Mouse (Mus musculus) v-Abl transformed pro-B cells (cell line): ENCODE results near the gene Pdk2.

Experiments
- in situ Hi-C, 2 experiments: fragments of 400-800 bp; cut with MboI; formaldehyde crosslinking; loops; one replicate each; pipeline ENCODE4 v1.15.1; 2025; ENCODE audit not compliant: unreplicated experiment in 2 of 2

The Pdk2 gene

DNA sequence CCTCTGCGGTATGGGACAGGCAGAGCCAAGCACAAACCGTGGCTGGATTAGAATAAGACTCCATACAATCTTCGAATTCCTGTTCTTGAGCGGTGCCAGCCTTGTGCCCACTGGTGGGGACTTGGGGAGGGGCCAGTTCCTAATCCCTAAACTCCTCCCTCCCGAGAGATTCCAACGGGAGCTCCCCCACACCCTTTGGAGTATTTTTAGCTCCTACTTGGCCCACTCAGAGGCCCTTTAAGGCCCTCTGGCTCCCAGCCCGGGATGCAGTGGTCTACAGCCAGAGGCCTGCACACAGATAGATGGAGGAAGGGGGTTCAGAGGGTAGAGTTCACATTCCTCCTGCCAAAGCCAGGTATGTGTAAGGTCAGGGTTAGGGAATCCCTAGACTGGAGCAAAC is 30.1 kb upstream of the Pdk2 start:
- in situ Hi-C loops, result no loop called here

DNA sequence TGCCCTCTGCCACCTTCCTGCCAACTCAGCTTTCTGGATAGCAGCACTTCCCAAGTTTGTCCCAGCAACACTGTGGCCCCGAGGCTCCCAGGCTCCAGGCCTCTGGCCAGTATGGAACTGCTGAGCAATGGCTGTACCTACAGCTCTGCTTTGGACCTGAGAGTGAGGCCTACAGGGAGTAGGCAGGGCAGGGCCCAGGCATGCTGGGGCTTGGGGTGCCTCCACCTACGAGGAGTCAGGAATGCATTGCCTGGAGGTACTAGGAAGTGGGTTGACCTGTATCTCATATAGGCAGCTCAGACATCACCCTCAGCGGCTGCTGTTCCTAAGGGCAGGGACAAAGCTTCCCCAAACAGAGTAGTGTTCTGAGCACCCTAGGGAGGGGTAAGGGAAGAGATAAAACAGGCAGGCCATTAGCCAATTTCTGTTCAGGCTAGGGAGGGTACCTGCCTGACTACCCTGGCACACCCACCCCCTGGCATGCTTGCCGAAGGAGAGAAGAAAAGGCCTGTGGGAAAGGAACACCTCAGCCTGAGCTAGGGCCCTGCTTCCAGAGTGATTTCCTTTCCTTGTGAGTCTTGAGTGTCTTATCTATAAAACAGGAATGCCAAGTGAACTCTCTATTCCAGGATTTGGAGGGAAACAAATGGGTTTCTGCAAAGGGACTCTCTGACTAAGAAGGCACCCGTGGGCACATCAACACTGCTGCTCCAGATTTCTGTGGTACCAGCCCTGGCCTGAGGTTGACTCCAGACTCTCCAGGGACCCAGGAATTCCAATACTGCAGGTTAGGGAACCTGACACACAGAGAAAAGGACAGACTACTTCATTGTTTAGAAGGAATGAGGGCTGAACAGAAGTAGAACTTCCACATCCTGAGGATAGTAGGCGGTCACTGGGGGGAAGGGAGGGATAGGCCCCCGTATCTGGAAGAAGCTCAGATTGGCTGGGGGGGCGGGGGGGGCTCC is 29.3 kb upstream of the Pdk2 start:
- in situ Hi-C loops, result no loop called here

DNA sequence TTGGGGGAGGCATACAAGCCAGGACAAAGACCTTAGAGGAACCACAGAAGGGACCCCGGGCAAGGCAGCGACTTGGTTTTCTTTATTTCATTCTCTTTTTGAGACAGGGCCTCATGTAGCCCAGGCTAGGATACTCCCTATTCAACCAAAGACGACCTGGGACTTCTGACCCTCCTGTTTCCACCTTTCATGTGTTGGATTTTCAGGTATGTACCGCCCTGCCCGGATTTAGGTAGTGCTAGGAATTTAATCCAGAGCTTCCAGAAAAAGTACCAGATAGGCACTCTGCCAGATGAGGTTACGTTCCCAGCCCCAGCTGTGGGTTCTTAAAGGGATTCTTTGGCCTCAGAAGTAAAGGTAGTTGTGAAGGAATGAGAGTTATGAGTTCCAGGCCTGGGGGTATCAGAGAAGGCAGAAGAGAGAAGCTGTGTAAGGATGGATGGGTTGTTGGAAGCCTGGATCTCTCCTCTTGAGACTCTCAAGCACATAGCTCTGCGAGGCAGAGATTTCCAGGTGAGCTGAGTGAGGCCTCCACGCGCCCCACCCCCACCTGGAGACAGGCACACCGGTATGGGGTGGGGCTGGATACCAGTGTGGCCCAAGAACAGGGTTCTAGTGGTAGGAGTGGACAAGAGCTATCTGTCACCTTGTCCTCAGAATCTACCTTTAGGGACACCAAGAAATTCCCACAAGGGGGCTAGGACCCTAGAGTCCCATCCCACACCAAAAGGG is 28.2 kb upstream of the Pdk2 start:
- in situ Hi-C loops, result no loop called here

DNA sequence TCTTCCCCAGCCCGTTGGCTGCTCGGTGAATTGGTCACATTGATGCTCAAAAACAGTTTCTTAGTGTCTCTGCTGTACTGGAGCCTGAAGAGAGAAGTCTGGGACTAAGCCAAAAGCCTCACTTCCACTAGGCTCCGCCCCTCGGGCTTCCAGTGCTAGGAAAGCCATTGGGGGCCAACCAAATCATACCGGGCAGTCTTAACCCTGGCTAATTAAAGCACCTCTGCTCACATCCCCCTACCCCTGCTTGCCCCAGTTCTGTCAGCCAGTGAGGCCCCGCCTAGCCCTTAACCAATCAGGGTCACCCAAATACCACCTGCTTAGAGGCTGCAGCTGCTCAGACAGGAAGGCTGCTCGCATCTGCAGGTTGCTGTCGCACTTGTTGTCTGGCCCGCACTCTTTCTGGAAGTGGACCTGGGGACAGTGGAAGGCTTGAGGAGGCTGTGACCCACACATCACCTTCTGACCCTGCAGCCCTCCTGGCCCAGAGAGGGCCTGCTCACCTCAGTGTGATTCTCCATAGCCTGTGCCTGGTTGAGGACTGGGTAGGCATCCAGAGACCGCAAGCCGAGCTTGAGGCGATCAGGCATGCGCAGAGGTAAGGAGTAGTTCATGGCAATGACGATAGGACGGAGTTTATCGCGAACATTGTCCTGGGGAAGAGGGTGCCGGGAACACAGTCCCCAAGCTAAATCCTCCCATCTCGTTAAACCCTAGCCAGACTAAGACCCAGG is 15.8 kb upstream of the Pdk2 start:
- in situ Hi-C loops, result no loop called here

DNA sequence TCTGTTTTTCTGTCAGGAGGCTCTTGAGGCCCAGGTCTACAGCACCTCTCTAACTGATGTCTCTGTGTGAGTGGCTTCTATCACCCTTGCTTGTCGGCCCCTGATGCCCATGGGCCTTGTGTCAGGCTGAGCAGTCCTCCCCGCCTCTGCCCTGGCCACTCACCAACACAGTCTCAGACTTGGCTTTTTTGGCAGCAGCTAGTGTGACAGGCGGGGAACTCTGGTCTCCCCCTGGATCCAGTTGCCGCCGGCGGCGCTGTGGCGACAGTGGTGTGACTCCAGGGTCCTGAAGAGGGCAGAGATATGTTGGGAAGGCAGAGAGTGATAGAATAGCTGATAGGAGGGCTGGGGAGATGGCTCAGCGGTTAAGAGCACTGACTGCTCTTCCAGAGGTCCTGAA is 11.9 kb upstream of the Pdk2 start:
- in situ Hi-C loops, result no loop called here

DNA sequence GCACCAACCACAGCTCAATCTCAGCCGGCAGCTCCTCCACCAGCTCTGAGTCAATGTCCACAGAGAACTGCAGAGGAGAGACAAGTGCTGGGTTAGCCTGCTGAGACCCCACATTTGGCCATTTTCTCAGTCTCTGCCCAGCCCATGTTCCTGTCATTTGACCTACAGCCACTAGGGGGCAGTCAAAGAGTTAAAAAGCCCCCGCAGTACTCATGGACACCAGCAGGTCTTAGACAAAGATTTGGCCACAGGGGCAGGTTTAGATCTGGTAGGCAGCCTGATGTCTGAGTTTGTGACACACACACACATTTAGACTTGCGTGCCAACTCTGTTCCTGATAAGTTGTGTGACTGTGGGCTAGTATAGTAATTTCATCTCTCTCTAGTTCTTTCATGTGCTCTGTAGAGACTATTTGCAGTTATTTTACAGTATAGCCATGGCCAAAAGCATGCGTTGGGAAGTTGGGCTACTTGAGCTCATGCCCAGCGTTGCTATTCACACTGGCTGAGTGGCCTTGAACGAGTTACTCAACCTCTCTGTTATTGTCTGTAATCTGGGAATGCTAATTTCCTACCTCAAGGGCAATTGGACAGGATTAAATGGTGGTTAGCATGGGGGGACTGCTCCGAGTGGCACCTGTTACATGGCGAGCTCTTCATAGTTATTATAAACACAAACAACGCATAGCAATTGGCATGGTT is 6.0 kb upstream of the Pdk2 start:
- in situ Hi-C loops, result loop anchor here (5.0 to 10.0 kb wide), 4 partner anchors 60 to 478 kb away; partner anchors contain the start of gene Sgca (in 1 of the 2)

DNA sequence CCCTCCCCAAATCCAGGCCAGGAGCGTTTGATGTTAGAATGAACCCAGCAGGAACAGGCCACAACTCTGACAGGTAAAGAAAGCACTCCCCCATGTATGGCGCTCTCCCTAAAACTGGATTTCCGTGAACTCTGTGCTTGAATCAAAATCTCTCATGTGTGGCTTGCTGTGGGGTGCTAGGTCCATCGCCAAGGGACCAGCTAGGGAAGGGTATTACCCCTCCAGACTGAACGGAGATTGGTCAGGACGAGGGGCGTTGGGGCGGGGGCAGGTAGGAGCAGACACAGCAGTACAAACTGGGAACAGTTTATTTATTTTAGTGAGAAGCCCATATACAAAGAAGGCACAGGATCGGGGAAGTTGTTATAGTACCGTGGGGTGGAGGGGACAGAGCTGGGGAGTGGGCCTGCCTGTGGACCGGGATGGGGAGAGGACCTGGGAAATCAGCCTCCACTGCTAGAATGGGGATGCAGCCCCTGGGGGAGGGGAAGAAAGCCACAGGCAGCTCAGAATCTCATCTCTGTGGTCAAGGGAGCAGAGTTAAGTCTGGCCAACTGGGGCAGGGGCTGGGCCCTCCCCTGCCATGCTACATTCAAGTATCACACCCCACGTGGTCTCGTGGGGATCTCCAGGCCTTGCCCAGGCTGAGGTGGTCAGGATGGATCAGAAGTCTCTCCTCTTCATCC is 3.2 kb upstream of the Pdk2 start:
- in situ Hi-C loops, result loop anchor here (5.0 to 10.0 kb wide), 5 partner anchors 70 to 480 kb away; partner anchors contain the start of genes Col1a1 (in 2 of the 2) and Sgca (in 1 of the 2)

DNA sequence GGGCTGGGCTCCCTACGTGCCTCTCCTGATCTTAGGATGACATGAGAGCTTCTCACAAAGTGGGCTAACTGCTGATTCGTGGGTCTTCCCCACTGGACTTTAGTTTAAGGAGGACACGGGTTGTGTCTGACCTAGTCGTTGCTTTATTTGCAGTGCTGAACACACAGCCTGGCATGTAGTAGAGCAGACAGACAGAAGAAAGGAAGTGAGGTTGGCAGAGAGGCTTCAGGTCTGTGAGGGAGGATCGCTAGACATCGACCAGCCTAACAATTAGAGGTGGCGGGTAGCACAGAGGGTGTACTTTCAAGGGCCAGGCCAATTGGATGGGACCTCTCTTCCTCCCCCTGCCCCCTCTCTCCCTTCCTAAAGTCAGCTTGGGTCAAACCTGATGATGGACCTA is 2.5 kb upstream of the Pdk2 start:
- in situ Hi-C loops, result loop anchor here (5.0 to 10.0 kb wide), 5 partner anchors 69 to 481 kb away; partner anchors contain the start of genes Col1a1 (in 2 of the 2) and Sgca (in 1 of the 2)

DNA sequence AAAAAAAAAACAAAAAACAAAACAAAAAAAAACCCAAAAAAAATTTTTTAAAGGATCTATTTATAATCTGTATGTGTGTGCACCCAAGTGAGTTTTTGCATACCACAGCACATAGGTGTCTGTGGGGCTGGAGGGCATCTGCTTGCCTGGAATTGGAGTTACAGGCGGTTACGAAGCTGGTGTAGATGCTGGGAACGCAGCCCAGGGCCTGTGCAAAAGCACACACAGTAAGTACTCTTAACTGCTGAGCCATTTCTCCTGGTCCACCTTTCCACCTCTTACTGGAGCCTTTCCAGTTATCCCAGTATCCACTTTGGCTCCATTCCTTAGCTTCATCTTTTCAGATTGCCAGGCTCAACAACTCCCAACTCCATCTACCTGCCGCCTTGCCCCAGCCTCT is 1.9 kb upstream of the Pdk2 start:
- in situ Hi-C loops, result loop anchor here (5.0 to 10.0 kb wide), 5 partner anchors 68 to 482 kb away; partner anchors contain the start of genes Col1a1 (in 2 of the 2) and Sgca (in 1 of the 2)

DNA sequence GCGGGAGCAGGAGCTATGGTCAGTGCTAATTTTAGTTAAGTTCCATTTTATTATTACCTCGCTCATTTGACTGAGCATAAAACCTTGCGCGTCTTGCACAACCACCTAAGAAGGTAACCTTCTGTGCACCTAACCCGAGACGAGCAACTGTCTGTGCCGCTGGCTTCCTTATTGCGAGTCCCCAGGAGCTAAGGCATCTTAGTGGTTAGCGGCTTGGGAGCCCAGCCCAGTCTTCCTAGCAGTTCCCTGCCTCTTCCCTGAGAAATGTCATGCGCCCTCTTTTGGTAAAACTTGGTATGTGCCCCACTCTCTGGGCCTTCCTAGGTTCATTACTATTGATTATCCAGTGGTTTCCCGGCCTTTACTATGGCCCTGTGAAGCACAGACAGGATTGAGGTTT is 942 bp upstream of the Pdk2 start:
- in situ Hi-C loops, result loop anchor here (5.0 to 10.0 kb wide), 5 partner anchors 67 to 483 kb away; partner anchors contain the start of genes Col1a1 (in 2 of the 2) and Sgca (in 1 of the 2)

DNA sequence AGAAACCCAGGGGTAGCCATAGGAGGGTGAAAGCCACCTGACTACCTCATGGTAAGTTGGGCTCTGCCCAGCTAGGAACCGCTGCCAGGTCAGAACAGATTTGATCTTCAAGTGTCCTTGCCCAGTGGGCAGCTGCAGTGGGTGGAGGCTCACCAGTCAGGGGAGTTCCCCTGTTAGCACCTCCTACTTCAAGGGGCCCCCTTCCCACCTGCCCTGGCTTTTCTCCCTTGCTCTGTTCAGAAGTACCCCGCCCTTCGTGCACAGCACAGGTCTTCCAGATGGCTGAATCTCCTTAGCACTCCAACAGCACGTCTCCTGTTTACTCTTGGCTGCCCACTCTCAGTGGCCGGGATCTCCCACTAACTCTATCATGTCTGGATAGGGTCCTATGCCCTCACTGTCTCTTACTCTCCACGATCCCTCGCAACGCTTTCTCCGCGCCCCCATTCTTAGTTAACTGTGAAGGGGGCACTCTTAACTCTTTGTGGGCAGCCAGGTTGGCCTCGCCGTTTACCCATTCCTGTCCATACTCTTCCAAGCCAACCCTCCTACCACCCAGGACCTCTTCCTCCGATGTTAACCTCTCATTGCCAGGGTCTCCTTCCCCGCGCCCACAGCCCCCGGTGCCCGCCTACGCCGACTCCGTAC is 539 bp downstream of the Pdk2 start:
- in situ Hi-C loops, result loop anchor here (5.0 to 10.0 kb wide), 5 partner anchors 66 to 484 kb away; partner anchors contain the start of genes Col1a1 (in 2 of the 2) and Sgca (in 1 of the 2)

DNA sequence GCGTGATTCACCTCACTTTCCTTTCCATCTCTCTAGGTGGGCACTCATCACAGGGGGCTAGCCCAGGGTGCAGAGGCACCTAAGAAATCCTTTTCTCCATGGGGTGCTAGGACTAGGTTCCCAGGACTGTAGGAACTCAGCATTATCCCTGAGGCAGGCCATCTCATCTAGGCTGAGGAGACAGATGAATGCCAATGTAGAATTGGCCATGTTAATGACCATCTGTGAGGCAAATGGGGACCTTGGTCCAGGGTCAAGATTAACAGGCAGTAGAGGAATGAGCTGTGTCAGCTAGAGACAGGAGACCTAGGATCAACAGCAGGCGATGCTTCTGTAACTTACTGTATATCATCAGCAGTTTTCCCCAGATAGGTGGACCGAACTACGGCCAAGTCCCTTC is 1.4 kb downstream of the Pdk2 start:
- in situ Hi-C loops, result loop anchor here (5.0 to 10.0 kb wide), 5 partner anchors 65 to 485 kb away; partner anchors contain the start of genes Col1a1 (in 2 of the 2) and Sgca (in 1 of the 2)

DNA sequence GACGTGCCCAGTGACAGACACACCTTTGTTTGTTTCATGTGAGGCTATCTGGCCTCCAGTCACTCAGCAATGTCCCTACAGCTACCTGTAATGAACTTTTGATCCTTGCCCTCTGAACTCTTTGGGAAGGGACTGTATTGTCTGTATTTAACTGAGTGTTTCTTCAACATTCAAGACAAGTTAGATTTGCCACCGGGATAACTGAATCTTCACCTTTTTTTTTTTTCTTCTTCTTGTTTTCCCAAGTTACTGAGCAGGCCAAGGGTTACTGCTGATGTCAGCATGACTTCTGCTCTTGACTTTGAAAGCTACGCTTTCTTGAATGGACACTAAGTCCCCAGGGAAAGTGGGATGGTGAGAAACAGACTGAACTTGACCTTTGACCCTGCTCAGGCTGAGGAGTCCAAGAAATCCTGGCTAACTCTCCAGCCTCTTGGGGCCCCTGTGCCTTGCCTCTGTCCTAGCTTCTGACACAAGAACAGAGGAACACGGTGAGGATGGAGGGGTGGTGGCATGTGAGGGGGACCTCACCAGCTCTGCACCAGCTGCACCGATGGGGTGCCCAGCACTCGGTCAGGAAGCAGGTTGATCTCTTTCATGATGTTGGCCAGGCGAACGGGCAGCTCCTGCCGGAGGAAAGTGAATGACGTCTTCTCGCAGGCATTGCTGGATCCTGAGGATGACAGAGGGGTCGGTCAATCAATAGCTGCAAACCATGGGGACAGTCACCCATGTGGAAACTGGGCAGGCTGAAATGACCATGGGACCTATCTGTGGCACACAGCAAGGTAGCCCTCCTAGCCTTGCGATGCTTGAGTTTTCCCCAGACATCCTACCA is 2.1 kb downstream of the Pdk2 start:
- in situ Hi-C loops, result no loop called here

DNA sequence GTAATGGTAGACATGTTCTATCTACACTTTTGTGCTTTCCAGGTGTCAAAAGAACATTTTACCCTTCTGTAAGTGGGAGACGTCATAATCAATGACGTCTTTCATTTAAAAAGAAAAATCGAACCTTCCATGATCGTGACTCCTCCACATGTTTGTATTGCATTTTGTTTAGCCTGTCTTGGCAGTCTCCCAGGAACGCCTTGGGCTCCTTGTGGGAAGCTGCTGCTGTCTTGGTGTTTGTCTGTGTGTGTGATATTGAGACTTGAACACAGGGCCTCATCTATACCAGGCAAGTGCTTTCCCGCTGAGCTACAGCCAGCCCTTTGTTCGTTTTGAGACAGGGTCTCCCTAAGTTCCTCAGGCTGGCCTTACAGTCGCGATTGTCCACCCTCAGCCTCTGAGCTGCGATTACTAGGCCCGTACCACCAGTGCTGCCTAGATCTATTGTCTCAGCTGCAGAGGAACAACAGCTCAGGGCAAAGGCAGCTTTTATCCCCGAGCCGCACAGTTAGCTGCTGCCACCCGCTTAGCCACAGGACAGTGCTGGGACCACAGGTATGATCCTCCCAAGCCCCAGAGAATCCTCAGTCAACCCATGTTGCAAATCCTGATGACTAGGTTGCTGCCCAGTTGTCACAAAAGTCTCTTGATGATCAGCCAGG is 2.9 kb downstream of the Pdk2 start:
- in situ Hi-C loops, result no loop called here

DNA sequence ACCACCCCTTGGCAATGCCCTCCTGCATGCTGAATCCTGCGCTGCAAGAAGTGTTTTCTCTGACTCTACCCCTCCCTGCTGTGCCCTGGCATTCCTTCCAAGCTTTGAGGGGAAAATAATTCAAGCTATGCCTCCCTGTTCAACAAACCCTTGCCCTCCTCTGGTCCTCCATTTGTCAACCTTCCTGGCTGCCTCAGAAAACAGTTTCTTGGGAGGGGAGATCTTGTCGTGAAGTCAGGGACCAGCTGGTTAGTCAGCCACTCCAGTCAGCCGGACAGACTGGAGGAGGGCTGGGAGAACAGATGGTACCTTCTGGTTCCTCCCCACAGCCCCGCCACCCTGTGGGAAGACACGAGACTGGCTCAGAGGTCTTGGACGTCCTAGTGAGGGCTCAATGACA is 3.8 kb downstream of the Pdk2 start:
- in situ Hi-C loops, result no loop called here

DNA sequence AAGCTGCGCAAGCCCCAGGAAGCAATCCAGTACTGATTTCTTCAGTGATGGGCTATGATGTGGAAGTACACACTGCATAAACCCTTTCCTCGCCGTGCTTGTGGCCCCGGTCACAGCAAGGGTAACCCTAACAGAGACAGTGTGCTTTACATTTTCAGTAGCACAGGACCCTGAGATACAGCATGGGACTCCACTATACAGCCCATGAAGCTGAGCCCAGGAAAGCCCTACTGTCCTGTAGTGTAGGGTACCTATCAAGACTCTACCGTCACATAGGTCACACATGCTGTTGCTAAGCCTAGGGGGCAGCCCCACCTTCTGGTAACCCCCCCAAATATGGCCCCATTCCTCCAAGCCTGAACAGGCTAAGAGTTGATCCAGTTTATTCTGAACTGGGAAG is 4.6 kb downstream of the Pdk2 start:
- in situ Hi-C loops, result no loop called here

DNA sequence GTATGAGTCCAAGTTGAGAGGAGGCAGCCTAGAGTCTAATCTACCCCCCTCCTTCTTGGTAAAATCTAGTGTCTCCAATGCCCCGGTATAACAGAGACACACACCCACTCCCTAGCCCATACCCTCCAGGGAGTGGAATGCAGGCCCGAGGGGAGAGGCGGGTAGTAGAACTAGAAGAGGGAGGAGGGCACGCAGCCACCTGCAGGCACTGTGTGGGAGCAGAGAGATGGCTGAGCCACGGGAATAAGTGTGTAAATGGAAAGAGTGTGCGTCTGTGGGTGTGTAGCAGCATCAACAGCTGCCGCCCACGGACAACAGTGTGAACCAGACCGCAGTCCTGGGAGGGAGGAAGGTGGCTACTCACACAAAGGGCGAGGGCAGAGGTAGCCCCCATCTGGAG is 6.3 kb downstream of the Pdk2 start:
- in situ Hi-C loops, result no loop called here
